Mouse (Mus musculus) liver, embryonic 16.5 days (tissue): ENCODE data around the gene Rbfox1. TPM values are rescaled to one million over a fixed set of nuclear protein-coding genes. Genes with fewer than 3 reads are reported as not detected.

ENCODE experiments used
- ATAC-seq: fragments of 200-750 bp; cut with Nextera tagmentation; 2 replicates; pipeline ENCODE4 v1.8.0; 2017; ENCODE audit warnings: low read depth, mild to moderate bottlenecking, moderate number of reproducible peaks, moderate library complexity
- H3K27ac ChIP-seq: fragments of 300-500 bp; sonication (generic); 2 replicates; pipeline ENCODE4 v1.5.1; 2014; ENCODE audit warnings: mild to moderate bottlenecking, low read length
- H3K27me3 ChIP-seq: fragments of 300-500 bp; sonication (generic); 2 replicates; pipeline ENCODE4 v1.6.1; 2014; ENCODE audit warnings: low read depth, low read length, mixed read lengths; ENCODE audit not compliant: control insufficient read depth, insufficient read depth
- H3K36me3 ChIP-seq: fragments of 300-500 bp; sonication (generic); 2 replicates; pipeline ENCODE4 v1.6.1; 2014; ENCODE audit warnings: mild to moderate bottlenecking; ENCODE audit not compliant: control insufficient read depth, insufficient read depth
- H3K4me1 ChIP-seq: fragments of 300-500 bp; sonication (generic); 2 replicates; pipeline ENCODE4 v1.6.1; 2014; ENCODE audit warnings: low read depth, low read length, mixed read lengths; ENCODE audit not compliant: control insufficient read depth
- H3K4me2 ChIP-seq: fragments of 300-500 bp; sonication (generic); 2 replicates; pipeline ENCODE4 v1.6.1; 2014; ENCODE audit warnings: low read depth, low read length, mixed read lengths
- H3K4me3 ChIP-seq: fragments of 300-500 bp; sonication (generic); 2 replicates; pipeline ENCODE4 v1.5.1; 2014; ENCODE audit warnings: low read depth, mild to moderate bottlenecking, low read length
- H3K9ac ChIP-seq: fragments of 300-500 bp; sonication (generic); 2 replicates; pipeline ENCODE4 v1.6.1; 2014; ENCODE audit warnings: low read depth, low read length
- H3K9me3 ChIP-seq: fragments of 300-500 bp; sonication (generic); replicated peaks from 2 replicates; pipeline ENCODE4 v1.6.1; 2016; ENCODE audit warnings: low read length; ENCODE audit not compliant: control insufficient read depth
- whole genome bisulfite sequencing: fragments of 180-500 bp; shearing (Covaris S2); extraction: QIAGEN DNeasy Blood & Tissue Kit; methylation state at CpG from one replicate; pipeline ENCODE4 v1.1.7; 2014; ENCODE audit not compliant: insufficient replicate concordance; 5-methylcytosine and 5-hydroxymethylcytosine counted together
- polyA plus RNA-seq: library from polyadenylated mRNA; unstranded; fragments of >200 nt; fragmentation: Nextera tagmentation; extraction: Ambion mirVana; gene quantifications from 2 replicates; pipeline ENCODE4 v1.2.1, GENCODE M21; 2015

Rbfox1 gene
- polyA plus RNA-seq, 1 experiment from 2014 or later: 0.38 TPM

- no peak overlapping the region for H3K9ac ChIP-seq
- H3K27me3 ChIP-seq: no peaks in the 10 kb centered on the region
- ATAC-seq: no peak
- H3K9me3 ChIP-seq: no peaks in the 10 kb centered on the region
- WGBS: 51% methylated on average over 5 of the region's 5 CpGs
- no peak overlapping the region for H3K27ac ChIP-seq
- no peak overlapping the region for H3K4me2 ChIP-seq
- no peaks in the 10 kb centered on the region for H3K36me3 ChIP-seq
- no peak overlapping the region for H3K4me3 ChIP-seq
- no peaks in the 10 kb centered on the region for H3K4me1 ChIP-seq
Measured at GRCm38 (mm10) chr16:6784144-6784543, 899.0 kb downstream of the Rbfox1 start.

- no peak overlapping the region for H3K4me2 ChIP-seq
- no peak for ATAC-seq
Measured at GRCm38 (mm10) chr16:6785026-6785425, 899.9 kb downstream of the Rbfox1 start.

GRCm38 (mm10) chr16:6791218-6791617 is 906.1 kb downstream of the Rbfox1 start:
- Histone ChIP-seq H3K9ac (no peak overlapping the region), H3K4me3 (no peak overlapping the region), H3K27ac (no peak overlapping the region), H3K27me3 (no peaks in the 10 kb centered on the region), H3K4me2 (no peak overlapping the region), H3K4me1 (no peaks in the 10 kb centered on the region), H3K9me3 (no peaks in the 10 kb centered on the region), H3K36me3 (no peaks in the 10 kb centered on the region)
- WGBS: 62% methylated on average over 3 of the region's 3 CpGs
- no peak for ATAC-seq

More at GRCm38 (mm10) chr16:6785026-6785425, 899.9 kb downstream of the Rbfox1 start:
- Histone ChIP-seq H3K9me3 (no peaks in the 10 kb centered on the region), H3K4me1 (no peaks in the 10 kb centered on the region), H3K36me3 (no peaks in the 10 kb centered on the region), H3K27me3 (no peaks in the 10 kb centered on the region), H3K27ac (no peak overlapping the region), H3K4me3 (no peak overlapping the region), H3K9ac (no peak overlapping the region)
- WGBS: 55% methylated on average over 4 of the region's 4 CpGs

DNA sequence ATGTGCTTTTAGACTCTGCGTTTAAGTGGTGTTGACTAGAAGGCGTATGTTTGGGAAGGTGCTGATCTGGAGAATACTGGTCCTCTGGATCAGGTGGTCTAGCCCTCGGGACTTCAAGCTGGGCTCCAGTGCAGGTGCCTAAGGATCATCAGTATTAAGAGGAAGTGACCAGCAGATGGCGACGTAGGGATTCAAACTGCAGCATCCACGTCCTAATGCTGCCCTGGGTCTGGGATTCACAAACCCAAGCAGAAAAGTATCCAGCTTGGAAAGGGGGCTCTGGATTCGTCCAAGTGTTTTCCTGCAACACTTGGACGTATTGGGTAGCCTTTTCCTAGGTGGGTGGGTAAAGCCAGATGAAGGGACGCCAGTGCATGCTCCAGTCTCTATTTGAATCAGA is 906.5 kb downstream of the Rbfox1 start:
- no peaks in the 10 kb centered on the region for H3K4me1 ChIP-seq
- no peaks in the 10 kb centered on the region for H3K27me3 ChIP-seq
- no peaks in the 10 kb centered on the region for H3K9me3 ChIP-seq
- 11% methylated on average over 9 of the region's 9 CpGs for WGBS
- ATAC-seq: no peak
- H3K4me3 ChIP-seq: no peak overlapping the region
- no peak overlapping the region for H3K27ac ChIP-seq
- H3K36me3 ChIP-seq: no peaks in the 10 kb centered on the region
- H3K9ac ChIP-seq: no peak overlapping the region
- H3K4me2 ChIP-seq: no peak overlapping the region

- no peak overlapping the region for H3K9ac ChIP-seq
Measured at GRCm38 (mm10) chr16:6806246-6806645, 921.1 kb downstream of the Rbfox1 start.

DNA sequence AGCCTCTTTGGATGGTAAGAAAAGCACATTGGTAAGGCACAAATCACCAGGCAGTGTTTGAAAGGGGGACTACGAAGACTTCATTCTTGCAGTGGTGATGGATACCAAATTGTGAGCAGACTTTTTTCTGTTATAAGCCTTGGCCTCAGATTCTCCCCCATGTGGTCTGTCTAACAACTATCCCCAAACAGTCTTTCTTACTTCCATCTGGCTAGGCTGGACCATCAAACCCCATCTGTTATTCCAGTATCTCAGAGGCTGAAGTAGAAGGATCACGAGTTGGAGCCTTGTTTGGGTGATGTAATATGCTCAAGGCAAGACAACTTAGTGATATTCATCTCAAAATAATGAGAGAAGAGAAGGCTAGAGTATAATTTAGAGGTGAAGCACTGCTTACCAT is 922.7 kb downstream of the Rbfox1 start:
- Histone ChIP-seq H3K4me3 (no peak overlapping the region), H3K9me3 (no peaks in the 10 kb centered on the region), H3K36me3 (no peaks in the 10 kb centered on the region), H3K27ac (no peak overlapping the region), H3K9ac (no peak overlapping the region), H3K27me3 (no peaks in the 10 kb centered on the region), H3K4me1 (no peaks in the 10 kb centered on the region), H3K4me2 (no peak overlapping the region)
- 37% methylated on average over 2 of the region's 2 CpGs for WGBS
- no peak for ATAC-seq

More at GRCm38 (mm10) chr16:6806246-6806645, 921.1 kb downstream of the Rbfox1 start:
- no peaks in the 10 kb centered on the region for H3K27me3 ChIP-seq
- no peaks in the 10 kb centered on the region for H3K9me3 ChIP-seq
- WGBS: 66% methylated on average over 2 of the region's 2 CpGs
- H3K4me3 ChIP-seq: no peak overlapping the region
- H3K27ac ChIP-seq: no peak overlapping the region
- H3K4me1 ChIP-seq: no peaks in the 10 kb centered on the region
- no peak for ATAC-seq
- H3K4me2 ChIP-seq: no peak overlapping the region
- no peaks in the 10 kb centered on the region for H3K36me3 ChIP-seq

GRCm38 (mm10) chr16:6813871-6814270 is 928.7 kb downstream of the Rbfox1 start:
- H3K36me3 ChIP-seq: no peaks in the 10 kb centered on the region

DNA sequence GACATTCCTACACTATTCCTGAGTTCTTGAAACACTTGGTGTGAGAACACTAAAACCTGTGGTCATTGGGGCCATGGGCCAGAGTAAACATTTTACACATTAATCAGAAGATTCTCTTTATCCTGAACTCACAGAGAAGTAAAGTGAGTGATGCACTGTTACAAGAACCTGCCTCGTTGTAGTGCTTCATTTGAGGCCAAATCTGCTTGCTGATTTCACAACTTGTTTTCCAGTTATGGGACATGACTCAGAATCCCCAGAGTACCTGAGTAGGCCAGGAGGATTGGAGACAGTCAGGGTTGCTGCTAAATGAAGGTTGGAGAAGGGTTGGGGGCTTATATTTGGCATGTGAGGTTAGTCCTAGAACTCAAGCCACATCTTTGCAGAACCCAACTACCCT is 936.6 kb downstream of the Rbfox1 start:
- WGBS: 27% methylated on average over 1 of the region's 1 CpGs
- Histone ChIP-seq H3K4me1 (no peaks in the 10 kb centered on the region), H3K9me3 (no peaks in the 10 kb centered on the region), H3K27me3 (no peaks in the 10 kb centered on the region), H3K36me3 (no peaks in the 10 kb centered on the region), H3K4me2 (no peak overlapping the region), H3K9ac (no peak overlapping the region), H3K27ac (no peak overlapping the region), H3K4me3 (no peak overlapping the region)
- ATAC-seq: no peak

More at GRCm38 (mm10) chr16:6813871-6814270, 928.7 kb downstream of the Rbfox1 start:
- Histone ChIP-seq H3K9ac (no peak overlapping the region), H3K4me3 (no peak overlapping the region), H3K4me1 (no peaks in the 10 kb centered on the region), H3K9me3 (no peaks in the 10 kb centered on the region), H3K27me3 (no peaks in the 10 kb centered on the region), H3K27ac (no peak overlapping the region), H3K4me2 (no peak overlapping the region)
- ATAC-seq: no peak
- 71% methylated on average over 3 of the region's 3 CpGs for WGBS

DNA sequence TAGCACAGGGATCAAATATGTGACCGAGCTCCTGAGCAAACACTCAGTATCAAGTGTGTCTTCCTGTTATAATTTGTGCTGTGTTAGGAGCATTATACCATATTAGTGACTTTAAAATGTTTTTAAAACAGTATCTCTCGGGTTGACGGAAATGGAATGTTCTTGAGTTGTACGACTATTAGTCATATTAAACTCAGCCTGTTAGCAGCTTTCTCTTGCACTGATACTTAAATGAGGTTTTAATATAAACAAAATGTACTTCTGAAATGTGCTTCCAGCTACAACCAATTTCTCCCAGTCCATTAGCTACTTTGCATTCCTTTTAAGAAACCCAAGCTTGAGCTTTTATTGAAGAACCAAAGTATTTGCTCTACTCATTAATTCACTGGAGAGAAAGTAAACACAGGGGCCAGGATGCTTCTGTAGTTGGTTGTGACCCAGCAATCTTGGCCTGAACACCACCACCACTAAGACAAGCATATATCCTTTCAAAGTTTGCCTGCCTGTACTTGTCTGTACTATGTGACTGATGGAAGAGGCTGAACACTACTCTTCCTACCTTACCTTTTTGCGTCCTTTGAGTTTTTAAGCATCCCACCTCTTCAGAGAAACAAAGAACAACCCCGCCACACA is 944.9 kb downstream of the Rbfox1 start:
- no peaks in the 10 kb centered on the region for H3K27me3 ChIP-seq
- WGBS: 62% methylated on average over 6 of the region's 6 CpGs
- no peaks in the 10 kb centered on the region for H3K4me1 ChIP-seq
- no peak overlapping the region for H3K27ac ChIP-seq
- no peak overlapping the region for H3K4me3 ChIP-seq
- ATAC-seq: no peak
- no peak overlapping the region for H3K4me2 ChIP-seq
- H3K9me3 ChIP-seq: no peaks in the 10 kb centered on the region
- no peak overlapping the region for H3K9ac ChIP-seq
- H3K36me3 ChIP-seq: no peaks in the 10 kb centered on the region
